ENCODE assay signal across 10 mouse cellular contexts in genomic region chr1:153014431-153015186, GRCm38 (mm10). TPM values are rescaled to one million over a fixed set of nuclear protein-coding genes. Genes with fewer than 3 reads are reported as not detected.
DNase-seq lines count a peak whose midpoint lies in the region; ATAC-seq and TF ChIP-seq lines count a peak whose summit lies in the region.
"Had no signal": no experiment of that assay in that cellular context is flagged by ENCODE, and none has a peak within 500 bp of the region (broad histone marks: within the 10 kb centered on the region; RNA-seq: fewer than 3 reads in every experiment).

No protein-coding gene starts in this region.

- no peaks in the 10 kb centered on the region for H3K9me3 ChIP-seq in embryonic facial prominence, embryonic 10.5 days
- no peaks in the 10 kb centered on the region for H3K9me3 ChIP-seq in heart, embryonic 13.5 days
- no peaks in the 10 kb centered on the region for H3K9me3 ChIP-seq in midbrain, postnatal 0 days (ENCODE audit: low read length)
- H3K9me3 ChIP-seq: liver, embryonic 13.5 days had no signal

- WGBS in embryonic facial prominence, embryonic 10.5 days, result 32% methylated on average over 14 of the region's 14 CpGs
- WGBS in heart, embryonic 13.5 days, result 44% methylated on average over 14 of the region's 14 CpGs
- WGBS in midbrain, postnatal 0 days, result 6% methylated on average over 14 of the region's 14 CpGs

- no peak overlapping the region for H3K9ac ChIP-seq in heart, embryonic 13.5 days
- no peak overlapping the region for H3K9ac ChIP-seq in midbrain, postnatal 0 days (replicated peaks; ENCODE audit: low read length, poor library complexity, severe bottlenecking)
- H3K9ac ChIP-seq: liver, embryonic 13.5 days had no signal

- no peaks in the 10 kb centered on the region for H3K36me3 ChIP-seq in embryonic facial prominence, embryonic 10.5 days (replicated peaks)
- no peaks in the 10 kb centered on the region for H3K36me3 ChIP-seq in heart, embryonic 13.5 days
- no peaks in the 10 kb centered on the region; the same call in 1 of the 2 replicates for H3K36me3 ChIP-seq in midbrain, postnatal 0 days (ENCODE audit: insufficient read depth, low read length)
- H3K36me3 ChIP-seq: G1E; liver, embryonic 13.5 days had no signal

- peaks cover 33% of the 10 kb centered on the region for H3K4me1 ChIP-seq in embryonic facial prominence, embryonic 10.5 days
- peaks cover 18% of the 10 kb centered on the region for H3K4me1 ChIP-seq in heart, embryonic 13.5 days
- peaks cover 16% of the 10 kb centered on the region for H3K4me1 ChIP-seq in midbrain, postnatal 0 days (ENCODE audit: insufficient read depth, low read length)

- peaks cover 29% of the 10 kb centered on the region for H3K27me3 ChIP-seq in embryonic facial prominence, embryonic 10.5 days (replicated peaks; ENCODE audit: low read depth, poor library complexity, severe bottlenecking)
- H3K27me3 ChIP-seq in heart, embryonic 13.5 days (replicated peaks), result no peaks in the 10 kb centered on the region
- H3K27me3 ChIP-seq in midbrain, postnatal 0 days (ENCODE audit: insufficient read depth, low read length), result no peaks in the 10 kb centered on the region
- H3K27me3 ChIP-seq: liver, embryonic 13.5 days had no signal

- no peak for ATAC-seq in heart, embryonic 13.5 days (ENCODE audit: extremely low read depth, insufficient number of reproducible peaks, low FRiP score, low TSS enrichment)
- ATAC-seq in midbrain, postnatal 0 days (ENCODE audit: low FRiP score), result peak; percentile 67

- DNase-seq in retina, postnatal 1 day, result peak; percentile 52
- DNase-seq in retina, embryonic 14.5 days (ENCODE audit: low spot score), result no peak
- DNase-seq in embryonic facial prominence, embryonic 10.5 days (ENCODE audit: low spot score), result peak; percentile 26
- peak; percentile 54 to 68 for DNase-seq in kidney, postnatal 25 days
- DNase-seq in midbrain, postnatal 0 days (ENCODE audit: low spot score), result peak; percentile 85
- no peak for DNase-seq in thymus, postnatal 36 days
- no peak for DNase-seq in layer of hippocampus, postnatal 25 days (ENCODE audit: extremely low spot score in 1 of 2, low spot score in 1 of 2)
- DNase-seq: liver, embryonic 13.5 days had no signal

- H3K4me2 ChIP-seq in heart, embryonic 13.5 days, result 0 out of 2 replicates have a peak overlapping the region, but pooled peaks have one; percentile 5
- H3K4me2 ChIP-seq in midbrain, postnatal 0 days (ENCODE audit: low read depth, low read length, poor library complexity, severe bottlenecking), result no peak overlapping the region
- H3K4me2 ChIP-seq: liver, embryonic 13.5 days had no signal

- H3K4me3 ChIP-seq in embryonic facial prominence, embryonic 10.5 days, result 0 out of 2 replicates have a peak overlapping the region, but pooled peaks have one; percentile 4
- H3K4me3 ChIP-seq in heart, embryonic 13.5 days, result no peak overlapping the region
- H3K4me3 ChIP-seq in midbrain, postnatal 0 days (ENCODE audit: low read depth, low read length), result no peak overlapping the region
- H3K4me3 ChIP-seq: liver, embryonic 13.5 days had no signal

- no peak for TF ChIP-seq CTCF in midbrain, postnatal 0 days (IDR thresholded peaks at IDR 0.05)

- H3K27ac ChIP-seq in embryonic facial prominence, embryonic 10.5 days (replicated peaks), result peak overlapping the region; percentile 71
- peak overlapping the region; percentile 58 for H3K27ac ChIP-seq in heart, embryonic 13.5 days (replicated peaks)
- H3K27ac ChIP-seq in midbrain, postnatal 0 days (ENCODE audit: low read depth, low read length), result peak overlapping the region; percentile 65
- H3K27ac ChIP-seq: liver, embryonic 13.5 days had no signal

RNA-seq across cellular contexts. Expression of gene Nmnat2, which starts 59.8 kb away (rescaled TPM):
- 4.7 and 6.2 TPM in 2 replicates for polyA plus RNA-seq in embryonic facial prominence, embryonic 10.5 days (2016; fragmentation: Nextera tagmentation; extraction: Ambion mirVana)
- 0.75 and 0.83 TPM in 2 replicates for polyA plus RNA-seq in heart, embryonic 13.5 days (2015; fragmentation: Nextera tagmentation; extraction: Ambion mirVana)
- total RNA-seq in midbrain, postnatal 0 days (2014; rRNA removed), result 145 and 152 TPM in 2 replicates
- polyA plus RNA-seq in midbrain, postnatal 0 days (2015; fragmentation: Nextera tagmentation; extraction: Ambion mirVana), result 80.4 and 87.6 TPM in 2 replicates
- total RNA-seq in layer of hippocampus, postnatal 25 days (2021), result 100 to 1,000 TPM; 124 to 128 TPM
- polyA plus RNA-seq: G1E had no signal

Comparison
In these comparisons a context has a peak if more than half of its experiments do, and no peak if none do; other contexts are left out.
1. DNase-seq: peak in retina, postnatal 1 day (single experiment), embryonic facial prominence, embryonic 10.5 days (single experiment), kidney, postnatal 25 days (2 of 2) and midbrain, postnatal 0 days (single experiment); none in retina, embryonic 14.5 days (single experiment), thymus, postnatal 36 days (0 of 2) and layer of hippocampus, postnatal 25 days (0 of 2).
2. RNA of gene Nmnat2, which starts 59.8 kb away (polyA plus RNA-seq): 80.4 to 87.6 TPM in midbrain, postnatal 0 days; 4.7 to 6.2 TPM in embryonic facial prominence, embryonic 10.5 days and 0.75 to 0.83 TPM in heart, embryonic 13.5 days; every median in the first group is over 10 times any median in the second.
3. Peak in every context shown above with its lines, with median percentiles within 50 percentile points of each other: H3K27ac ChIP-seq.